Mouse (Mus musculus) lung, embryonic 15.5 days (tissue): Measurements from ENCODE around the gene Ckap5. TPM values are rescaled to one million over a fixed set of nuclear protein-coding genes. Genes with fewer than 3 reads are reported as not detected.
A peak's percentile ranks its signal among the peaks of the same experiment; 100 is the strongest.
"Not testable (repeated sequence)": the region's sequence is repeated elsewhere in the genome, so short reads cannot be mapped to it uniquely, and the experiment has no call there.

Experiments used
- ATAC-seq: fragments of 200-750 bp; cut with Nextera tagmentation; 2 replicates; pipeline ENCODE4 v1.8.0; 2017; ENCODE audit warnings: moderate number of reproducible peaks, borderline replicate concordance; ENCODE audit not compliant: low FRiP score, low TSS enrichment; ENCODE audit errors: extremely low read depth
- H3K27ac ChIP-seq: fragments of 300-500 bp; sonication (generic); 2 replicates; pipeline ENCODE4 v1.5.1; 2015; ENCODE audit warnings: moderate library complexity, mild to moderate bottlenecking, inconsistent platforms
- H3K27me3 ChIP-seq: fragments of 300-500 bp; sonication (generic); 2 replicates; pipeline ENCODE4 v1.6.1; 2015; ENCODE audit warnings: inconsistent platforms
- H3K36me3 ChIP-seq: fragments of 300-500 bp; sonication (generic); 2 replicates; pipeline ENCODE4 v1.6.1; 2015; ENCODE audit warnings: inconsistent platforms
- H3K4me1 ChIP-seq: fragments of 300-500 bp; sonication (generic); 2 replicates; pipeline ENCODE4 v1.6.1; 2015; ENCODE audit warnings: inconsistent platforms
- H3K4me2 ChIP-seq: fragments of 300-500 bp; sonication (generic); 2 replicates; pipeline ENCODE4 v1.6.1; 2015; ENCODE audit warnings: inconsistent platforms, mild to moderate bottlenecking, moderate library complexity
- H3K4me3 ChIP-seq: fragments of 300-500 bp; sonication (generic); 2 replicates; pipeline ENCODE4 v1.5.1; 2015; ENCODE audit warnings: mild to moderate bottlenecking, inconsistent platforms
- H3K9ac ChIP-seq: fragments of 300-500 bp; sonication (generic); 2 replicates; pipeline ENCODE4 v1.6.1; 2015; ENCODE audit warnings: inconsistent platforms
- H3K9me3 ChIP-seq: fragments of 300-500 bp; sonication (generic); 2 replicates; pipeline ENCODE4 v1.6.1; 2016; ENCODE audit warnings: inconsistent platforms
- WGBS: fragments of 180-500 bp; shearing (Covaris S2); methylation state at CpG from one replicate; pipeline ENCODE4 v1.1.7; 2015; 5-methylcytosine and 5-hydroxymethylcytosine counted together
- polyA plus RNA-seq: library from polyadenylated mRNA; unstranded; fragments of >200 nt; fragmentation: Nextera tagmentation; extraction: Ambion mirVana; gene quantifications from 2 replicates; pipeline ENCODE4 v1.2.1, GENCODE M21; 2015

The Ckap5 gene
- polyA plus RNA-seq, result 102 and 105 TPM in 2 replicates

- no peaks in the 10 kb centered on the region for H3K36me3 ChIP-seq
- peak within 1 kb of the TSS; percentile 95 for H3K4me3 ChIP-seq
- peak; percentile 97 for ATAC-seq
- peak within 1 kb of the TSS; percentile 75 for H3K4me2 ChIP-seq
- no peaks in the 10 kb centered on the region for H3K27me3 ChIP-seq
- WGBS, result 1% methylated on average over 64 of the region's 64 CpGs
- peaks cover 14% of the 10 kb centered on the region for H3K4me1 ChIP-seq
- H3K9me3 ChIP-seq, result no peaks in the 10 kb centered on the region
- peak within 1 kb of the TSS; percentile 94 for H3K9ac ChIP-seq
- H3K27ac ChIP-seq, result peak within 1 kb of the TSS; percentile 81
Measured at GRCm38 (mm10) chr2:91526294-91527146, at the start of gene Ckap5. Gene Ckap5 (plus strand): TSS chr2:91526762.

- H3K9me3 ChIP-seq, result no peaks in the 10 kb centered on the region
- WGBS, result 68% methylated on average over 7 of the region's 7 CpGs
- no peak overlapping the region for H3K9ac ChIP-seq
- H3K36me3 ChIP-seq, result peaks cover 93% of the 10 kb centered on the region
- peaks cover 11% of the 10 kb centered on the region for H3K4me1 ChIP-seq
- no peak for ATAC-seq
- H3K4me2 ChIP-seq, result no peak overlapping the region
- no peak overlapping the region for H3K4me3 ChIP-seq
- no peak overlapping the region for H3K27ac ChIP-seq
- no peaks in the 10 kb centered on the region for H3K27me3 ChIP-seq
Measured at GRCm38 (mm10) chr2:91476841-91477240, 49.7 kb upstream of the Ckap5 start.

GRCm38 (mm10) chr2:91480399-91480801, 46.2 kb upstream of the Ckap5 start:
- H3K36me3 ChIP-seq, result peaks cover 89% of the 10 kb centered on the region
- H3K4me1 ChIP-seq, result no peaks in the 10 kb centered on the region
- H3K27me3 ChIP-seq, result no peaks in the 10 kb centered on the region
- no peak overlapping the region for H3K9ac ChIP-seq
- 92% methylated on average over 9 of the region's 9 CpGs for WGBS
- no peak overlapping the region for H3K4me3 ChIP-seq
- H3K27ac ChIP-seq, result no peak overlapping the region
- ATAC-seq, result no peak
- H3K4me2 ChIP-seq, result no peak overlapping the region
- H3K9me3 ChIP-seq, result no peaks in the 10 kb centered on the region

GRCm38 (mm10) chr2:91480805-91481514, 45.6 kb upstream of the Ckap5 start:
- peaks cover 89% of the 10 kb centered on the region for H3K36me3 ChIP-seq
- no peak overlapping the region for H3K9ac ChIP-seq
- H3K27ac ChIP-seq, result no peak overlapping the region
- H3K9me3 ChIP-seq, result no peaks in the 10 kb centered on the region
- H3K4me1 ChIP-seq, result no peaks in the 10 kb centered on the region
- H3K4me2 ChIP-seq, result no peak overlapping the region
- H3K4me3 ChIP-seq, result no peak overlapping the region
- ATAC-seq, result no peak
- H3K27me3 ChIP-seq, result no peaks in the 10 kb centered on the region
- 55% methylated on average over 6 of the region's 6 CpGs for WGBS

GRCm38 (mm10) chr2:91484698-91485097, 41.9 kb upstream of the Ckap5 start:
- 80% methylated on average over 4 of the region's 4 CpGs for WGBS
- Histone ChIP-seq H3K36me3 (peaks cover 85% of the 10 kb centered on the region), H3K4me3 (no peak overlapping the region), H3K9me3 (no peaks in the 10 kb centered on the region), H3K9ac (no peak overlapping the region), H3K4me2 (no peak overlapping the region), H3K27me3 (no peaks in the 10 kb centered on the region), H3K27ac (no peak overlapping the region), H3K4me1 (no peaks in the 10 kb centered on the region)
- no peak for ATAC-seq

GRCm38 (mm10) chr2:91485256-91485655, 41.3 kb upstream of the Ckap5 start:
- no peak for ATAC-seq
- 85% methylated on average over 6 of the region's 6 CpGs for WGBS
- no peak overlapping the region for H3K4me2 ChIP-seq
- H3K27ac ChIP-seq, result no peak overlapping the region
- H3K27me3 ChIP-seq, result no peaks in the 10 kb centered on the region
- H3K36me3 ChIP-seq, result peaks cover 85% of the 10 kb centered on the region
- no peaks in the 10 kb centered on the region for H3K4me1 ChIP-seq
- no peak overlapping the region for H3K9ac ChIP-seq
- H3K9me3 ChIP-seq, result no peaks in the 10 kb centered on the region
- no peak overlapping the region for H3K4me3 ChIP-seq

GRCm38 (mm10) chr2:91487295-91487694, 39.3 kb upstream of the Ckap5 start:
- H3K4me2 ChIP-seq, H3K9me3 ChIP-seq, H3K9ac ChIP-seq, H3K27ac ChIP-seq, H3K4me3 ChIP-seq, H3K4me1 ChIP-seq, H3K27me3 ChIP-seq, ATAC-seq: not testable (repeated sequence)
- H3K36me3 ChIP-seq, result peaks cover 87% of the 10 kb centered on the region
- 43% methylated on average over 3 of the region's 3 CpGs for WGBS

GRCm38 (mm10) chr2:91492071-91492635, 34.4 kb upstream of the Ckap5 start:
- H3K4me1 ChIP-seq, result no peaks in the 10 kb centered on the region
- H3K27ac ChIP-seq, result no peak overlapping the region
- no peak overlapping the region for H3K4me2 ChIP-seq
- peaks cover 85% of the 10 kb centered on the region for H3K36me3 ChIP-seq
- H3K9ac ChIP-seq, result no peak overlapping the region
- ATAC-seq, result no peak
- no peak overlapping the region for H3K4me3 ChIP-seq
- no peaks in the 10 kb centered on the region for H3K9me3 ChIP-seq
- H3K27me3 ChIP-seq, result no peaks in the 10 kb centered on the region
- WGBS, result 91% methylated on average over 12 of the region's 12 CpGs

GRCm38 (mm10) chr2:91493981-91494380, 32.6 kb upstream of the Ckap5 start:
- WGBS, result 97% methylated on average over 9 of the region's 9 CpGs
- ATAC-seq, result no peak

GRCm38 (mm10) chr2:91498093-91498719, 28.4 kb upstream of the Ckap5 start:
- 80% methylated on average over 8 of the region's 8 CpGs for WGBS
- Histone ChIP-seq H3K4me1 (no peaks in the 10 kb centered on the region), H3K4me3 (no peak overlapping the region), H3K9me3 (no peaks in the 10 kb centered on the region), H3K9ac (no peak overlapping the region), H3K36me3 (peaks cover 85% of the 10 kb centered on the region), H3K27ac (no peak overlapping the region), H3K4me2 (no peak overlapping the region), H3K27me3 (no peaks in the 10 kb centered on the region)
- ATAC-seq, result no peak

More at GRCm38 (mm10) chr2:91493981-91494380, 32.6 kb upstream of the Ckap5 start:
- Histone ChIP-seq H3K36me3 (peaks cover 88% of the 10 kb centered on the region), H3K27ac (no peak overlapping the region), H3K27me3 (no peaks in the 10 kb centered on the region), H3K9ac (no peak overlapping the region), H3K4me1 (no peaks in the 10 kb centered on the region), H3K9me3 (no peaks in the 10 kb centered on the region), H3K4me2 (no peak overlapping the region), H3K4me3 (no peak overlapping the region)

GRCm38 (mm10) chr2:91508076-91508475, 18.5 kb upstream of the Ckap5 start:
- Histone ChIP-seq H3K4me2 (no peak overlapping the region), H3K27ac (no peak overlapping the region), H3K9me3 (no peaks in the 10 kb centered on the region), H3K4me3 (no peak overlapping the region), H3K27me3 (no peaks in the 10 kb centered on the region), H3K4me1 (no peaks in the 10 kb centered on the region), H3K9ac (no peak overlapping the region), H3K36me3 (peaks cover 85% of the 10 kb centered on the region)
- WGBS, result 92% methylated on average over 8 of the region's 8 CpGs
- ATAC-seq, result no peak
